Mouse (Mus musculus) embryonic fibroblast, embryonic 13.5 days (primary cell): ENCODE measurements around the gene Auts2.

ENCODE experiments used
- CTCF ChIP-seq: IDR thresholded peaks from 2 replicates; pipeline ENCODE4 v1.5.1; 2011; ENCODE audit warnings: mild to moderate bottlenecking, control low read depth, low read length, moderate library complexity, borderline replicate concordance; ENCODE audit not compliant: insufficient read depth
- POLR2A ChIP-seq: IDR thresholded peaks from 2 replicates; pipeline ENCODE4 v1.6.1; 2011; ENCODE audit warnings: low read depth, mild to moderate bottlenecking, control low read depth, low read length, moderate library complexity

- no peak for TF ChIP-seq CTCF
- TF ChIP-seq POLR2A = no peak
Observed at GRCm38 (mm10) chr5:131718013-131718412, 825.1 kb downstream of the Auts2 start.
